Mouse (Mus musculus) bone marrow, adult 2 months (tissue): ENCODE results near the gene Mmd2. TPM values are rescaled to one million over a fixed set of nuclear protein-coding genes. Genes with fewer than 3 reads are reported as not detected.

ENCODE experiments used
- H3K27ac ChIP-seq: fragments of 200-500 bp; 2 replicates; pipeline ENCODE4 v1.5.1; 2012; ENCODE audit warnings: low read depth, mild to moderate bottlenecking, control low read depth, inconsistent platforms, low read length; ENCODE audit not compliant: control insufficient read depth, poor library complexity, insufficient read depth
- H3K4me1 ChIP-seq: fragments of 200-500 bp; 2 replicates; pipeline ENCODE4 v1.6.1; 2011; ENCODE audit warnings: low read length; ENCODE audit not compliant: control insufficient read depth, insufficient read depth
- H3K4me3 ChIP-seq: fragments of 200-500 bp; replicated peaks from 2 replicates; pipeline ENCODE3; 2011; ENCODE audit warnings: mild to moderate bottlenecking, low read depth, low read length, control low read depth; ENCODE audit not compliant: control insufficient read depth
- CTCF ChIP-seq: fragments of 200-500 bp; IDR thresholded peaks from 2 replicates; pipeline ENCODE4 v1.5.1; 2011; ENCODE audit warnings: low read length, control low read depth; ENCODE audit not compliant: control insufficient read depth, insufficient read depth
- POLR2A ChIP-seq: fragments of 200-500 bp; IDR thresholded peaks from 2 replicates; pipeline ENCODE4 v1.6.1; 2011; ENCODE audit warnings: low read depth, mild to moderate bottlenecking, control low read depth, low read length, borderline replicate concordance; ENCODE audit not compliant: control insufficient read depth
- WGBS: fragments of 180-500 bp; shearing (Covaris S2); methylation state at CpG from one replicate; pipeline ENCODE4 v1.1.7; 2018; 5-methylcytosine and 5-hydroxymethylcytosine counted together
- polyA plus RNA-seq: library from polyadenylated mRNA; stranded (reverse); fragments of >200 nt; gene quantifications from 2 replicates; pipeline ENCODE4 v1.2.4, GENCODE M21; 2011; ENCODE audit warnings: low replicate concordance; ENCODE audit not compliant: missing spikeins, insufficient read depth, insufficient read length

Gene Mmd2
- polyA plus RNA-seq, 1 experiment = not detected

- 87% methylated on average over 5 of the region's 5 CpGs for WGBS
- H3K4me1 ChIP-seq = peaks cover 2% of the 10 kb centered on the region; the same call in 1 of the 2 replicates
- TF ChIP-seq CTCF (no peak), POLR2A (no peak)
- H3K27ac ChIP-seq = no peak overlapping the region; the same call in 1 of the 2 replicates
- no peak overlapping the region for H3K4me3 ChIP-seq
These were observed 31.5 kb upstream of the Mmd2 start for GRCm38 (mm10) chr5:142640088-142640487.

- TF ChIP-seq POLR2A = no peak
- no peak for TF ChIP-seq CTCF
- Histone ChIP-seq H3K27ac (peak overlapping the region; percentile 12; the same call in 1 of the 2 replicates), H3K4me1 (peaks cover 2% of the 10 kb centered on the region; the same call in 1 of the 2 replicates), H3K4me3 (no peak overlapping the region)
- WGBS = 64% methylated on average over 5 of the region's 5 CpGs
These were observed 29.2 kb upstream of the Mmd2 start for GRCm38 (mm10) chr5:142637823-142638222.

- no peak for TF ChIP-seq POLR2A
- TF ChIP-seq CTCF = no peak
- Histone ChIP-seq H3K27ac (peak overlapping the region; percentile 87; the same call in 1 of the 2 replicates), H3K4me1 (peaks cover 3% of the 10 kb centered on the region), H3K4me3 (peak overlapping the region; percentile 79)
- 2% methylated on average over 6 of the region's 6 CpGs for WGBS
These were observed 21.6 kb upstream of the Mmd2 start for GRCm38 (mm10) chr5:142630224-142630623.

DNA sequence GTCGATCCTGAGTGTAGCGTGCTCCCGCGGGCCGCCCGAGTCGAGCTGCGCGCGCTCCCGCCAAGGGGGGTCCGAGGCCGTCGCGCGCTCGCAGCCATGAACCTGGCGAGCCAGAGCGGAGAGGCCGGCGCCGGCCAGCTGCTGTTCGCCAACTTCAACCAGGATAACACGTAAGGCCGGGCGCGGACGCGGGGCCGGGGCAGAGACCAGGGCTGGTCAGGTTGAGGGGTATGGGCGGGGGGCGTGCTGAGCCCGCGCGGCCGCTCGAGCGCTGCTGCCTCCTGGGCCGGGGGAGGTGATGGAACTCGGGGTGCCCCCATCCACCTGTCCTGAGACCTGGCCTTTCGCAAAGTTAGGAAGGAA, 21.0 kb upstream of the Mmd2 start:
- under 1% methylated on average over 41 of the region's 41 CpGs for WGBS
- H3K4me1 ChIP-seq = peaks cover 3% of the 10 kb centered on the region
- TF ChIP-seq POLR2A (no peak), CTCF (no peak)
- H3K4me3 ChIP-seq = peak overlapping the region; percentile 79
- peak overlapping the region; percentile 87 for H3K27ac ChIP-seq

- Histone ChIP-seq H3K4me3 (peak overlapping the region; percentile 79), H3K4me1 (peaks cover 3% of the 10 kb centered on the region), H3K27ac (peak overlapping the region; percentile 87)
- TF ChIP-seq CTCF = no peak
- peak; percentile 97 for TF ChIP-seq POLR2A
- 1% methylated on average over 69 of the region's 69 CpGs for WGBS
These were observed 20.4 kb upstream of the Mmd2 start for GRCm38 (mm10) chr5:142628726-142629662.

- no peak within 1 kb of the TSS for H3K27ac ChIP-seq
These were observed 18.8 kb upstream of the Mmd2 start, which contains the start of gene Wipi2 for GRCm38 (mm10) chr5:142627398-142627797. TSS of gene Wipi2 (plus strand) at chr5:142627698.

GRCm38 (mm10) chr5:142623080-142623479, 14.5 kb upstream of the Mmd2 start:
- 85% methylated on average over 7 of the region's 7 CpGs for WGBS
- Histone ChIP-seq H3K4me3 (no peak overlapping the region), H3K27ac (no peak overlapping the region), H3K4me1 (no peaks in the 10 kb centered on the region)
- no peak for TF ChIP-seq POLR2A
- TF ChIP-seq CTCF = no peak

More at GRCm38 (mm10) chr5:142627398-142627797, 18.8 kb upstream of the Mmd2 start, which contains the start of gene Wipi2:
- no peak within 1 kb of the TSS for H3K4me3 ChIP-seq
- peaks cover 3% of the 10 kb centered on the region for H3K4me1 ChIP-seq
- TF ChIP-seq POLR2A (no peak), CTCF (no peak)
- 74% methylated on average over 2 of the region's 2 CpGs for WGBS

DNA sequence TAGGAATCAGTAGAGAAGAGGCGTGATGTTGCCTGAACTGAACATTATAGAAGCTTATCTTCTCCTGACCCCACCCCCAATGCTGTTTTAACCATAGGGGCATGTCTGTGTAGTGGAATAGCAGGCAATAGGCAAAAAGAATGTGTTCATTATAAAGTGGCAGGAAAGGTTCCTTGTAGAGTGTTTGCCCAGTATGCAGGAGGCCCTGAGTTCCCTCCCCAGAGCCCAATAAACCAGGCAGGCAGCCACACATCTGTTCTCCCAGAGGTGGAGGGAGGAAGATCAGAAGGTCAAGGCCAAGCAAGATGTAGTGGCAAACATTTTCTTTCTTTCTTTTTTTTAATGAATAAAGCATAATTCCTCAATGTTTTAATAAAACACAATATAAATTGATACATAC, 13.5 kb upstream of the Mmd2 start:
- H3K4me1 ChIP-seq = no peaks in the 10 kb centered on the region
- TF ChIP-seq CTCF (no peak), POLR2A (no peak)
- no peak overlapping the region for H3K27ac ChIP-seq
- WGBS = 66% methylated on average over 1 of the region's 1 CpGs
- H3K4me3 ChIP-seq = no peak overlapping the region

- H3K4me1 ChIP-seq = no peaks in the 10 kb centered on the region
- TF ChIP-seq POLR2A = no peak
- no peak for TF ChIP-seq CTCF
- no peak overlapping the region for H3K27ac ChIP-seq
- 65% methylated on average over 2 of the region's 2 CpGs for WGBS
- H3K4me3 ChIP-seq = no peak overlapping the region
These were observed 12.8 kb upstream of the Mmd2 start for GRCm38 (mm10) chr5:142621421-142621820.
